Mouse (Mus musculus): ENCODE measurements around the gene Gmnn. TPM values are rescaled to one million over a fixed set of nuclear protein-coding genes. Genes with fewer than 3 reads are reported as not detected.

Gmnn gene
- polyA plus RNA-seq (2014; fragmentation: Illumina TruSeq; extraction: RNeasy Lipid Tissue Mini Kit (QIAGEN cat#74804); ENCODE audit: low read depth, low replicate concordance) = 76.6 TPM

GRCm38 (mm10) chr13:24761403-24762227 lies at the start of gene Gmnn:
Gene Gmnn, minus strand, starts transcription at chr13:24761923.

GRCm38 (mm10) chr13:24801308-24801921 lies 39.7 kb upstream of the Gmnn start, which contains the start of gene BC005537:
Gene BC005537, plus strand, starts transcription at chr13:24801657.

GRCm38 (mm10) chr13:24741028-24741427 lies 20.7 kb downstream of the Gmnn start, which contains the start of gene Armh2:
Gene Armh2, plus strand, starts transcription at chr13:24741232.

Other genes with a start within 250 kb of the Gmnn start
- 0.69 TPM for gene Ripor2, start 179.7 kb downstream of the Gmnn start, polyA plus RNA-seq (2014; fragmentation: Illumina TruSeq; extraction: RNeasy Lipid Tissue Mini Kit (QIAGEN cat#74804); ENCODE audit: low read depth, low replicate concordance)
- gene Armh2, start 20.7 kb downstream of the Gmnn start, polyA plus RNA-seq (2014; fragmentation: Illumina TruSeq; extraction: RNeasy Lipid Tissue Mini Kit (QIAGEN cat#74804); ENCODE audit: low read depth, low replicate concordance) = 205 TPM
- gene BC005537, start 39.7 kb upstream of the Gmnn start, polyA plus RNA-seq (2014; fragmentation: Illumina TruSeq; extraction: RNeasy Lipid Tissue Mini Kit (QIAGEN cat#74804); ENCODE audit: low read depth, low replicate concordance) = 199 TPM
- gene Acot13, start 69.6 kb upstream of the Gmnn start, polyA plus RNA-seq (2014; fragmentation: Illumina TruSeq; extraction: RNeasy Lipid Tissue Mini Kit (QIAGEN cat#74804); ENCODE audit: low read depth, low replicate concordance) = 13.1 TPM
- gene Tdp2, start 69.8 kb upstream of the Gmnn start, polyA plus RNA-seq (2014; fragmentation: Illumina TruSeq; extraction: RNeasy Lipid Tissue Mini Kit (QIAGEN cat#74804); ENCODE audit: low read depth, low replicate concordance) = 83.7 TPM
- 0.97 TPM for gene D130043K22Rik, start 83.2 kb upstream of the Gmnn start, polyA plus RNA-seq (2014; fragmentation: Illumina TruSeq; extraction: RNeasy Lipid Tissue Mini Kit (QIAGEN cat#74804); ENCODE audit: low read depth, low replicate concordance)
- 2.0 TPM for gene Aldh5a1, start 175.7 kb upstream of the Gmnn start, polyA plus RNA-seq (2014; fragmentation: Illumina TruSeq; extraction: RNeasy Lipid Tissue Mini Kit (QIAGEN cat#74804); ENCODE audit: low read depth, low replicate concordance)
- gene Gpld1, start 181.2 kb upstream of the Gmnn start, polyA plus RNA-seq (2014; fragmentation: Illumina TruSeq; extraction: RNeasy Lipid Tissue Mini Kit (QIAGEN cat#74804); ENCODE audit: low read depth, low replicate concordance) = 1.2 TPM